Mouse (Mus musculus) heart, postnatal 10 days (tissue): ENCODE measurements around the gene Tsr2. TPM values are rescaled to one million over a fixed set of nuclear protein-coding genes. Genes with fewer than 3 reads are reported as not detected.

Source experiments
- DNase-seq, 2 experiments: peaks; one replicate each; pipeline ENCODE4 v3.0.0; 2021
- intact Hi-C: fragments of 180-260 bp; cut with DNase I; formaldehyde crosslinking; loops from one replicate; pipeline ENCODE4 v1.15.1; 2025
- total RNA-seq, 2 experiments: library from RNA; stranded (reverse); gene quantifications; 2 replicates each; pipeline ENCODE4 v1.2.3; 2021

The Tsr2 gene
- total RNA-seq, 2 experiments from 2014 or later: 11.4 to 13.8 TPM

DNA sequence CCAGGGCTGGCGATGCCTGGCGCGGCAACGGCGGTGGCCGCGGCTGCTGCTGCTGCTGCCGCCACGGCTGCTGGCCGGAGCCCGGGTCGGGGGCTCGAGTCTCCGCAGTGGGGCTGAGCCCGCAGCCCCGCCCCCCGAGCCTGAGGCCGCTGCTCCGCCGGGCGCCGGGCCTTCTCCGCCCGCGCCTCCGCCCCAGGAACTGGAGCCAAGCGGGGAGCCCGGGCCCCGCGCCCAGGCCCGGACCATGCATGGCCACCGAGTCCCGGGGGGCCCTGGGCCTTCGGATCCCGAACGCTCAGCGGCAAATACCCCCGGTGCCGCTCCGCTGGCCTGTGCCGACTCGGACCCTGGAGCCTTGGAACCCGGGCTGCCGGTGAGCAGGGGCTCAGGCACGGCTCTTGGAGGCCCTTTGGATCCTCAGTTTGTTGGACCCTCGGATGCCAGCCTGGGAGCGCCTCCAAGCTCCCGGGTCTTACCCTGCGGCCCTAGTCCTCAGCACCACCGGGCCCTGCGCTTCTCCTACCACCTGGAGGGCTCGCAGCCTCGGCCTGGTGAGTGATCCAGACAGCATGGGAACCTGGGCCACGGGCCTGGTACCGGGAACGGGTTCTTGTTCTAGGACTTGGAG is 48.8 kb downstream of the Tsr2 start:
- DNase-seq: peak; percentile 43 to 47
- intact Hi-C loops: loop anchor here (2.0 to 5.0 kb wide), 2 partner anchors 31 to 40 kb away; partner anchors contain the start of gene Gnl3l

DNA sequence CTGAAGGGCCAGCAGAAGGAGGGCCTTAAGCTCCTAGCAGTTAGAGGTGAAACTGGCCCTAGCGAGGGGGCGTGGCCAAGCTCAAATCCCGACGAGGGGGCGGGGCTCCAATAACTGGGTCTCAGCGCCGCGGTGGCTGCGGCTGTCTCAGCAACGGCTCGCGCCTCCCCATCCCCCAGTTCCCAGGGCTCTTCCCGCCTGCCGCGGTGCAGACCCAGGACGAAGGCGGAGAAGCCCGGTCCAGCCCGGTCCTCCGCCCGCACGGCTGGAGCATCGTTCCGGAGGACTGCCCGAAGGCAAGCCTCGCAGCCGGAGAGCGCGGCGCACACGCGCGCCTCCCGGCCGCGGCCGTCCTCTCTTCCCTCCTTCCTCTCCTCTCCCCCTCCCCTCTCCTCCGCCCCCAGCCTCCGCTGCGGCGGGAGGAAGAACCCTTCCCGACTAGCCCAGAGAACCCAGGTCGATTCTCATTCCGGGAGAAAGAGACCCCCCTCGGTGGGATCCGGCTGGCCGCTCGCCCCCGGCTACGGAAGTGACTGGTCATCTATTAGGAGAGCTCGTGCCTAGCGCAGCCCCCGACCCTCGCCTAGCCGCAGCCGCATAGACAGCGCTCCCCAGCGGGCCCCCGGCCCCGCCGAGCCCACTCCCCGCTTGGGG is 49.4 kb downstream of the Tsr2 start:
- intact Hi-C loops: loop anchor here (2.0 to 5.0 kb wide), 2 partner anchors 30 to 40 kb away; partner anchors contain the start of gene Gnl3l
- DNase-seq: peak; percentile 88 to 91

DNA sequence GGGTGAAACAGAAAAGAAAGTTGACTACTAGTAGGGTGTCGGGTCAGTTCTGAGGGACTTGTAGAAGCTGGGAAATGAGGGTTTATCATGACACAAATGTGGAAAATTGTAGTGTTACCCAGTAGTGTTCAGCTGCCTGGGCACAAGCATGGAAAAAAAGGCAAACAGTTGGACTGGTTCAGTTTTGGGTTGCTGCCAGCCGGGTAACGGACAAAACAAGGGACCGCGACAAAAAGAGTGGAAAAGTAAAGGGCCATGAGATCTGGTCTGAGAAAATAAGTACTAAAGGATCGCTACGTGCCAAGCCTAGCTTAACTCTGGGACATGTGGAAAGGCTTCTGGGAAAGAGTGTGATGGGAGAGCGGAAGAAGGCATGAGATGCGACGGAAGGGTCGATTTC is 50.0 kb downstream of the Tsr2 start:
- DNase-seq: no peak
- intact Hi-C loops: loop anchor here (2.0 to 5.0 kb wide), 2 partner anchors 30 to 41 kb away; partner anchors contain the start of gene Gnl3l

DNA sequence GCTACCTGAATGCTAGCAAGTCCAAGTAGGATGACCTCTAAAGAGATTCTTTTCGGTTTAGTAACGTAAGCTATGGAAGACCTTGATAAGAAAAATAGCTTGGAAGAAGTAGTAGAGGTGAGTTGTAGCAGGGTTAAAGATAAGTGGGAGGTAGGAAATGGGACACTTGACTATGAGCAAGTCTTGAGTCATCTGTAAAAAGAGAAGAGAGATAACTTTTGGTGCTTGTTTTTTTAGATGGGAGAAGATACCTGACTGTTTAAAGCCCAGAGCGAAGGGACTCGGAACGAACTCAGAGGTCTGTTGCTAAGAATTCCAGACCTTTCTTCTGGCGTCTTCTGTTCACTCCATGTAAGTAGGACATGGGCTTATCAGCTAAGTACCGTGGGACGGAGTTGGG is 50.5 kb downstream of the Tsr2 start, which contains the start of gene Fgd1:
Fgd1 (plus strand) TSS at position 301 of the 400 bp plus-strand sequence.
- DNase-seq: no peak
- intact Hi-C loops: loop anchor here (2.0 to 5.0 kb wide), 2 partner anchors 29 to 41 kb away; partner anchors contain the start of gene Gnl3l

DNA sequence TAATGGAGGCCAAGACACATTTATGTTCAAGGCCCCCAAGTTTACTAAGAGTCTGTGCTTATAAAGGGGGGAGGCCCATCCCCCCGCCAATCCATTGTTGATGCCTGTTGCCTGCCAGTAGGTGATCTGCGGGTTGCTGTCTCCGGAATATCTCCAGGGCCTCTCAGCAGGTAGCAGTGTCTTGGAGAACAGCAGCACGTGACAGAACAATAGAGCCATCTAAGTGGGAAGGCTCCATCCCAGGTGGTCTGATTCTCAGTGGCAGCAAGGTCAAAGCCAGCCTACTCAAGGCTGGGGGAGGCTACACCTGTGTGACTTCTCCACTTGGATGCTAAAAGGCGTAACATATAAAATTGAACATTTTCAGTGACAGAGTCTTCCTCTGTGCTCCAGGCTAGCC is 55.1 kb downstream of the Tsr2 start:
- intact Hi-C loops: no loop called here
- no peak for DNase-seq

Other genes starting within 250 kb of the Tsr2 start
- 10 to 100 TPM; 34.1 to 35.5 TPM for gene Gnl3l, start 79.2 kb downstream of the Tsr2 start, total RNA-seq
- gene Fgd1, start 50.4 kb downstream of the Tsr2 start, total RNA-seq: 10 to 100 TPM; 16.1 to 20.1 TPM
- under 1 TPM; 0.60 to 0.79 TPM for gene Wnk3, start 101.5 kb upstream of the Tsr2 start, total RNA-seq
- 10 to 100 TPM; 11.9 to 14.1 TPM for gene Fam120c, start 247.6 kb upstream of the Tsr2 start, total RNA-seq